Mouse (Mus musculus) cerebellum, adult 11-12 months (tissue): Measurements from ENCODE around the gene Nptxr.
A peak's percentile ranks its signal among the peaks of the same experiment; 100 is the strongest.

Experiments
- DNase-seq: peaks from one replicate; pipeline ENCODE4 v3.0.0; 2022

Gene Nptxr

GRCm38 (mm10) chr15:79804352-79805071 is at the start of gene Nptxr:
Gene Nptxr, minus strand, starts transcription at chr15:79804766.
- DNase-seq = peak; percentile 79

- DNase-seq = no peak
These were observed 45.6 kb upstream of the Nptxr start for GRCm38 (mm10) chr15:79850143-79850542.

DNA sequence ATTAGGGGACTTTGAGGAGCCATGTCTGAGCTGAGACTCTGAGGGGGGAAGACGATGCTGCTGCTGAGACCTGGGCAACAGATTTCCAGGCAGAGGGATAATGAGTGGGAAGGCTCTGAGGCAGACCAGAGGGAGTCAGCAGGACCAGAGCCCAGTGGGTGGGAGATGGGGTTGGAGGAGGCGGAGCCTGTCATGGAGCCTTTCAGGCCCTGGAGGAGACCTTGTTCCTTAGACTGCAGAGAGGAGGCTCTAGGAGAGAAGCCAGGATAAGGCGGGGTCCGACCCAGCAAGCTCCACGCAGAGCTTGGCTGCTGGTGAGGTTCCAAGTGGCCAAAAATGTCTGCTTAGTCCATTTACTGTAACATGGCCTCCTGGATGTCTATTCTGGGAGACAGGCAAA is 42.5 kb upstream of the Nptxr start:
- no peak for DNase-seq

GRCm38 (mm10) chr15:79845986-79846385 is 41.4 kb upstream of the Nptxr start:
- DNase-seq = no peak

DNA sequence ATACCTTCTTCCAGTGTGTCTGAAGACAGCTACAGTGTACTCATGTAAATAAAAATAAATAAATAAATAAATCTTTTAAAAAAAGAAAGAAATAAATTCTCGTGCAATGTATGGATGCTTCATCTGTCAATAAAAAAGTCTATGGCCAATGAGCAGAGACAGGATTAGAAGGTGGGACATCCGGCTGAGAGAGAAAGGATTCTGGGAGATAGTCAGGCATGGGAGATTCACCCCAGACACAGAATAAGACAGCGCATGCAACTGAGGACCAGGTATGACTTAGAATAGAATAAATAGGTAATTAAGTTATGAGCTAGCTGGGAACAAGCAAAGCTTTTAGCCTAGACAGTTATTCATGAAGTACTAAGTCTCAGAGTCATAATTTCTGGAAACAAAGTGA is 38.4 kb upstream of the Nptxr start:
- DNase-seq = no peak

- DNase-seq = no peak
These were observed 35.7 kb upstream of the Nptxr start for GRCm38 (mm10) chr15:79840281-79840680.

DNA sequence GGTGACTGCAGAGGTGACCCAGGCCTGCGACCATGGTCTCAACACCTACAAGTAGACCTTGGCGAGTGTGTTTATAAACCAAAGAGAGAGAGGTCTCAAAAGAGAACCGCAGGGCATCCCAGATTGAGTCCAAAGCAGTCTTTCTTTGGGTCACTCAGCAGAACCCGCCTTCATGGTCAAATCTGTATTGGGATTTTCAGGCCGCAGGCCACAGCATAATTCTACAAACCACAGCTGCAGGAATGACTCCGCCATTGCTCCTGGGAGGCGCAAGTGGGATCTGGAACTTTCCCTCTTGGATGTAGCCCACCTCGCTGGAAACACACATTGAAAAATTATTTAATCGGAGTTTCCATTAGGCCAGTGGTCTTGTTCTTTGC is 30.3 kb upstream of the Nptxr start:
- DNase-seq = peak; percentile 48

DNA sequence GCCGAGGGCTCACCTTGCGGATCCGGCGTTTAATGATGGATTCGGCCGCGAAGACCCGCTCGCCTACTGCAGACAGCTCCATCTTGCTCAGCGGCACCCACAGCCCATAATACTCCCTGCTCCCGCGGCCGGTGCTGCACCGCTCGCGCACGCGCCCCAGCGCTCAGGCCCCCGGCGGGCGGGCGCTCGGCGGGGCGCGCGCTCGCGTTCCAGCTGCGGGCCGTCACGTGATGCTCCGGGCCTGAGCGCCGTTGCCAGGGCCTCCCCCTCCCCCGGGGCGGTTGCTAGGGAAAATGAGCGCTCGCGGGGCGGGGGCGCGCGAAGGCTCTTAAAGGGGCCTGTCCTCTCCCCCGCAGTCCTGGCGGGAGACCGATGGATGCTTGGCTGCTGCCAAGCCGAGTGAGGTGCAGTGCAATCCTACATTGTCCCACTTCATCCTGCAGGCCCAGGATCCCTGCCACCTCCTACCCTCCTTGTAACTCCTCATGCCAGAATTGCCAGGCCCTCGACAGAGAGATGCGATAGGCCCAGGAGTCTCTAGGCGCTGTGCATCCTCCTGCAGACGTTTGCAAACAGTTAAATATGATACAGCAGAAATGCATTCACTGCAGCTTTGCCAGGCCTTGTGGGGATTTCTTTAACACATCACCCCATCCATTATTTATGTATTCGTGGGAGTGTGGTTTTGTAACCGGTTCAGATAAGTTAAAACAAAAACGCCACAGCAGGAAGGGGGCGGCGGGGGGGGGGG is 29.7 kb upstream of the Nptxr start, which contains the start of the genes Npcd and Cbx6:
Gene Npcd, minus strand, starts transcription at position 108 of the 751 bp plus-strand sequence.
Gene Cbx6, minus strand, starts transcription at position 559 of the 751 bp plus-strand sequence.
- DNase-seq = peak; percentile 97

DNA sequence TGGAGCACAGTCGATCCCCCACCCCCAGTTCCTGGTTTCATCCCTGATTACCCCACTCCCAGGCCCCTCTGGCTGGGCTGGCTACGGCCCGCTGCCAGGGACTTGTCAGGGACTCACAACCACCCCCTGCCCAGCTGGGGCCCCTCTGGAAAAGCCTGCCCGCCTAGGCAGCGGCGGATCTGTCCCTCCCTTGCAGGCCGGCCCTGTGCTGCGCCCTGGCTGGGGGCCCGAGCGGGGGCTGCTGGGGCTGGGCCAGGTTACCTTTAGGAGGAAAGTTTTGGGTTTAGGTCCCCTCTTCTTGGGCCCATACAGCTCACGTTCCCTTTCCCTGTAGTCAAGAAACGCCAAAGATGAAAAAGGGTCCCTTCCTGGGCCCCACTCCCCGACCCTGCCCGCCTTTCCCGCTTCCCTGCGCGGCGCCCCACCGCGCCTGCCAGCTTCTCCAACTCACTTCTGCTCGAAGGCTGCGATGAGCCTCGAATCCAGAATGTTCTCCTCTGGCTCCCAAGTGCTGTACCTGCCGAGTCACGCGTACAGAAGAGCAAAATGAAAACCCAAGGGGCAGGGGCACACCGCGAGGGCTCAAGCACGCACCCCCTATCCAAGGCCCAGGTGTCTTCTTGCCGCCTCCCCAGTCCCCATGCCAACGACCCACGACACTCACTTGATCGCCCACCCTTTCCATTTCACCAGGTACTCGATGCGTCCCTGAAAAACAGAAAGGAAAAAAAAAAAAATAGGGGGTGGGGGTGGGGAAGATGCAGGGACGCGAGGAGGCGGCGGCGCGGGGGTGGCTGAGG is 28.9 kb upstream of the Nptxr start:
- DNase-seq = peak; percentile 76

DNA sequence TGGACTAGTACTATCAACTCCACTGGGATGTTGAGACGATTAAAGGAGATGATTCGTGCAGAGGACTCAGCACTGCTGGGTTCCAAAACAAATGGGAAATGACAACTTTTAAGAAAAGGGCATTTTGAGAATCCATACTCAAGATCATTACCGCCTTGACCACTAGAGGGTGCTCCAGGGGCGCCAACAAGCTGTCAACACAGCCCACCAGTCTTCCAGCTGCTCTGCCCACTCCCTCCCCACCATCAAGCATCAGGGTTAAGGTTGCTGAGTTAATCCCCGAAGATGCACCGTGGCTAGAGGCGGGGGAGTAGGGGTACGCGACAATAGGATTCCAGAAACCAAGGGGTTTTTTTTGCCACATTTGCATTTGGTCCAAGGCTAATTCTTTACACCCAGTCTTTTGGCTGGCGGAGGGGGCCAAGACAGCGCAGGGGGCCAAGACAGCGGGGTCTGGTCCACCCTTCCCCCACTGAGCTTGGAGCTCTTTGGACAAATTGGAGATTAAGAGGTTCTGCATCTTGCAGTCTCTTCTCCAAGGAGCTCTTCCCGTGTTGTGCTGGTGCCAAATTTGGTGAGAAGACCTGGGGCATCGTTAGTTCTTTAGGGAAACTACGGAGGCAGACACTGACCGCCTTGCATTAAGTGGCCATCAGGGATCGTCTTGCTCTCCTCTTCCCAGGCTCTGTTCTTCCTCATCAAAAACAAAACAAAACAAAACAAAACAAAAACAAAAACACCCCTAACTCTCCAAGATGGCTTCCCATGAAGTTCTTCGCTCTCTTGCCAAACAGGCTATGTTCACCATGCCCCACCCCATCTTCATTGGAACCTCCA is 27.7 kb upstream of the Nptxr start:
- peak; percentile 71 for DNase-seq

DNA sequence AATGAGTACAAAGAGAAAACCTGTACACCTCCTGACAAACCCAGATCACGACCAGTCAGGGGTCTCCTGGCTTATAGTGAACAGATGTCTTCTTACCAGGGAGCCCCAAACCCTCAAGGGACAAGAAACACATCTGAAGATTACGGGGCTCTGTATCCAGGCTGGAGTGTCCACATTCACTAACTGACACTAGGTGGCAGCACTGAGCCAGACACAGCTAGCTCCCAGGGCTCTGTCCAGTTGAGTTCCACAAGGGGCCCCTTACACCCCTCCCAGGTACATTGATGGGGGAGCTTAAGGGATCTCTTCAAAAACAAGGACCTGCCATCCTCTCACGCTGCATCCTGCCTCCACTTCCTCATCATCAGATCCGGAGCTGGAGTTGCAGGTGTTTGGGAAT is 25.8 kb upstream of the Nptxr start:
- peak; percentile 82 for DNase-seq

- peak; percentile 51 for DNase-seq
These were observed 24.9 kb upstream of the Nptxr start for GRCm38 (mm10) chr15:79829431-79829830.

DNA sequence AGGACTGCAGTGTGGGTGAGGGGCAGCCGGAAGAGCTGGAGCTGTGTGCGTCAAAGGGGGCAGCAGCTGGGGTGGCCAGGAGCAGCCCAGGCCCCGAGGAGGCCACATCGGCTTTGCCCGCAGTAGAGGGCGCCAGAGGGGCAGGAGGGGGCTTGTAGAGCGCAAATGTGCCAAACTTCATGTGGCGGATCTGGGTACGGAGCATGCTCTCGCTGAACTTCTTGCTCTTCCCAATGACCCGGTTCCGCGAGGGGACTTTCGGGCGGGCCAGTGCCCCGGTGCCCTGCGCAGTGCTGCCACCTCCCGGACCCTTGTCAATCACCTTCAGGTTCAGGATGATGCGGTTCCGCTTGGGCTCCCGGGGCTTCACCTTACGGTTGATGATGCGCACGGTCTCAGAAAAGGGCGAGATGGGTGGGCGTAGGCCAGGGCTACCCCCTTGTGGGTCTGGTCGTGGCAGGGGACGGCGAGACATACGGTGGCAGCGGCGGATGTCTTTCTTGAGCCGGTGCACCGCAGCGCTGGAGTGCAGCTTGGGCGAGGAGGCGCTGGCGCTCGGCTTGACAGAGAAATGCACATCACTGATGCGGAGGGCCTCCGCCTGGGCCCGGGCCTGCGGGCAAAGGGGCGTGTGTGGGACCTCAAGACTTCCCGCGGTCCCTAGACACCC is 23.9 kb upstream of the Nptxr start:
- no peak for DNase-seq

GRCm38 (mm10) chr15:79827778-79828210 is 23.2 kb upstream of the Nptxr start:
- DNase-seq = no peak

GRCm38 (mm10) chr15:79827061-79827777 is 22.7 kb upstream of the Nptxr start:
- DNase-seq = peak; percentile 63

DNA sequence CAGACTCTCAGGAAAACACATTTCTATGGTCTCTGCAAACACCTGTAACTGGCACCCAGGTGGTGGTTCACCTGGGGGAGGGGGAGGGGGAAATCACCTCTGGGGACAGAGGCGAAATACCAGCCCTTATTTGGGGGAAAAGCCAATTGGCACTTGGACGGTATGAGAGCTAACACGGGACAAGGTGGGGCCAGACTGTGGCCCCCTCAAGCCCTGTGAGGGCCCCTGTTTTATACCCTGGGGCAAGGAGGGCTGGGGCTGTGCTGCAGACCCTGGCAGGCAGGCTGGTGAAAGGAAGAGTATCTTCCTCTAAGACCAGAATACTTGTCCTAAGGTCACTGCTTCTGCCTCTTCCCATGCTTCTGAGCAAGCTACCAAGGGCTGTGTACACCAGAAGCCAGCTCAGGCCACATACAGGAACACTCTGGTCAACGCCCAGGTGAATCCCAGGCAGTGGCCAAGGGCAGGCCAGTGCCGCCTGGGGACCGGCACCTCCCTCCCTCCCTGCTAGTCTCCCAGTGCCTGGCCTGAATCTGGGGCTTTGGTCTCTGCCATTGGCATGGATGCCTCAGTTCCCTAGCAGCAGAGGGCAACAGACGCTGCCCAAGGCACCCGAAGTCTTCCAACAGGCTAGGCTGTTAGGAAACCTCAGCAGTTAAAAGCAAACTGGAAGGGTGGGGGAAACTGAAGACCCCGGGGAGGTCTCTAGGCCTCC is 21.8 kb upstream of the Nptxr start:
- DNase-seq = peak; percentile 58

DNA sequence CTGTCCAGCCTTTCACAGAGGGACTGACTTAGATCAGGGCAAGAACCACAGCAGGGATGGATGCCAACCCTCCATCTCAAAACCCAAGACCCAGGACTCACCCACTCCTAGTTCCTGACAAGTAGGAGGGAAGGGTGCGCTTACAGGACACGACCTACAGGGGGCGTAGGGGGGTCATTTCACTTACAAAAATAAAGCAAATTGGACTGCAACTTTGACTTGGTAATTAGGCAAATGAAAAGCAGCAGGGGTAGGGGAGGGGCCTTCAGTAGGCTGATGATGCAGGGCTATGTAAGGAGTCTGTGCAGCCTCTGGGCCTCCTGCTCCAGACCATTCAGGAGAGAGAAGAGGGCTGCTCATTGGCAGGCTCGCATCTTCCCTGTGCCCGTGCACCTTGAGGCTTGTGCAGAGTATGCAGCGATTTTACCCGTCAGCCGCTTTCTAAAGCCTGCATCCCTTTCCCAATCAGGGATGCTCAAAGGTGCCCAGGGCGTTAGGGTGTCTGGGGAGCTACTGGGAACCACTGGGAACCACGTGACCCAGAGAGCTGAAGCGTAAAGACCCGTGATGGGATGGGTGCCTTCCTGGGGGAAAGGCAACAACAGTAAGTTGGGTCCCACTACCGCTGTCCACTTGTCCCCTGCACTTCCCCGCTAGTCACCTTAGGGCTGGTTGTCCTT is 20.7 kb upstream of the Nptxr start:
- peak; percentile 61 for DNase-seq

DNA sequence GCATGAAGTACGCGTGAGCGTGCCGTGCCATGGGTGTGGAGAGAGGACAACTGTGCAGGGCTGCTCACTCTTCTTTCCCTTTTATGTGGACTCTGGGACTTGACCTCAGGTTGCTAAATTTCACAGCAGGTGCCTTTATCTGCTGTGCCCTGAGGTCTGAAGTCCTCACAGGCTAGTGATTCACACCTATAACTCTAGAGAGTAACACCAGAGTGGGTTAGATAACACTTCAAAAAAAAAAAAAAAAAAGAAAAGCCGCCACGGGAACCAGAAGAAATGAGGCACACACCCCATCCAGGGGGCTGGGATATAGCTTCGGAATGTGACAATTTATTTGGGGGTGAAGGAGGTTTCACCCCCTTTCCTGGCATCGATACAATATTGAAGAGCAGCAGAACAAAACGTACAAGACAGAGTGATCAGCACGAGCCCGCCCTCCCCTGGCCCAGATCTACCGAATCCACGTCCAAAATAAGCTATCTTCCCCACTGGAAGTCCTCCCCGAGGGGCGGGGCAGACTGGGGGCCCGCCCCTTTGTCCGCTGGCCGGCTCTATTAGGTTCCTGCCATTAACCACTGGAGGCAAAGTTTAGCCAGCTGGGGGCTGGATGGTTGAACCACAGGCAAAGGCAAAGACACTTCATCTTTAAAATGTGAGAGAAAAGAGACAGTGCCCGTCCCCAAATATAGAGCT is 19.2 kb upstream of the Nptxr start:
- DNase-seq = peak; percentile 60
